Mouse (Mus musculus) monocyte, adult 59 days (primary cell): ENCODE measurements around the gene Pnrc2. TPM values are rescaled to one million over a fixed set of nuclear protein-coding genes. Genes with fewer than 3 reads are reported as not detected.

Source experiments
- total RNA-seq, 2 experiments: library from RNA; stranded (reverse); gene quantifications; one replicate each; pipeline ENCODE4 v1.2.4; 2023

The Pnrc2 gene
- total RNA-seq, result 100 to 1,000 TPM; 137 to 150 TPM

GRCm38 (mm10) chr4:135873526-135874202, at the start of gene Pnrc2:
Pnrc2 (minus strand) TSS chr4:135873850.

GRCm38 (mm10) chr4:135920304-135921241, 46.9 kb upstream of the Pnrc2 start, which contains the start of gene Fuca1:
Fuca1 (plus strand) TSS chr4:135920735.

GRCm38 (mm10) chr4:135895071-135895571, 21.5 kb upstream of the Pnrc2 start, which contains the start of gene Cnr2:
Cnr2 (plus strand) TSS chr4:135895394.

GRCm38 (mm10) chr4:135855536-135856222, 18.0 kb downstream of the Pnrc2 start, which contains the start of gene Srsf10:
Srsf10 (plus strand) TSS chr4:135855747.

Other genes with a start within 250 kb of the Pnrc2 start
- under 1 TPM in 1 of 2 experiments, not detected in 1; 0.73 TPM for gene Ifnlr1, start 187.6 kb downstream of the Pnrc2 start, total RNA-seq
- not detected for gene Il22ra1, start 145.7 kb downstream of the Pnrc2 start, total RNA-seq
- under 1 TPM in 1 of 2 experiments, not detected in 1; 0.24 TPM for gene Myom3, start 114.1 kb downstream of the Pnrc2 start, total RNA-seq
- 100 to 1,000 TPM; 100 to 109 TPM for gene Srsf10, start 18.1 kb downstream of the Pnrc2 start, total RNA-seq
- gene Cnr2, start 21.5 kb upstream of the Pnrc2 start, total RNA-seq, result 10 to 100 TPM; 16.9 to 20.3 TPM
- gene Fuca1, start 46.9 kb upstream of the Pnrc2 start, total RNA-seq, result 100 to 1,000 TPM; 186 to 202 TPM
- gene Hmgcl, start 72.6 kb upstream of the Pnrc2 start, total RNA-seq, result 10 to 100 TPM; 59.2 to 65.1 TPM
- 1 to 10 TPM; 7.9 to 9.4 TPM for gene Gale, start 89.9 kb upstream of the Pnrc2 start, total RNA-seq
- gene Lypla2, start 98.8 kb upstream of the Pnrc2 start, total RNA-seq, result 10 to 100 TPM; 93.1 to 95.1 TPM
- gene Pithd1, start 113.4 kb upstream of the Pnrc2 start, total RNA-seq, result 10 to 100 TPM; 23.2 to 23.9 TPM
- gene Eloa, start 147.9 kb upstream of the Pnrc2 start, total RNA-seq, result 10 to 100 TPM; 67.4 to 70.3 TPM
- gene Rpl11, start 179.6 kb upstream of the Pnrc2 start, total RNA-seq, result 100 to 1,000 TPM; 643 to 744 TPM